Mouse (Mus musculus): ENCODE data around the gene Mgll. TPM values are rescaled to one million over a fixed set of nuclear protein-coding genes. Genes with fewer than 3 reads are reported as not detected.

Mgll gene
- polyA plus RNA-seq (2012; rRNA removed): 110 and 128 TPM in 2 replicates

DNA sequence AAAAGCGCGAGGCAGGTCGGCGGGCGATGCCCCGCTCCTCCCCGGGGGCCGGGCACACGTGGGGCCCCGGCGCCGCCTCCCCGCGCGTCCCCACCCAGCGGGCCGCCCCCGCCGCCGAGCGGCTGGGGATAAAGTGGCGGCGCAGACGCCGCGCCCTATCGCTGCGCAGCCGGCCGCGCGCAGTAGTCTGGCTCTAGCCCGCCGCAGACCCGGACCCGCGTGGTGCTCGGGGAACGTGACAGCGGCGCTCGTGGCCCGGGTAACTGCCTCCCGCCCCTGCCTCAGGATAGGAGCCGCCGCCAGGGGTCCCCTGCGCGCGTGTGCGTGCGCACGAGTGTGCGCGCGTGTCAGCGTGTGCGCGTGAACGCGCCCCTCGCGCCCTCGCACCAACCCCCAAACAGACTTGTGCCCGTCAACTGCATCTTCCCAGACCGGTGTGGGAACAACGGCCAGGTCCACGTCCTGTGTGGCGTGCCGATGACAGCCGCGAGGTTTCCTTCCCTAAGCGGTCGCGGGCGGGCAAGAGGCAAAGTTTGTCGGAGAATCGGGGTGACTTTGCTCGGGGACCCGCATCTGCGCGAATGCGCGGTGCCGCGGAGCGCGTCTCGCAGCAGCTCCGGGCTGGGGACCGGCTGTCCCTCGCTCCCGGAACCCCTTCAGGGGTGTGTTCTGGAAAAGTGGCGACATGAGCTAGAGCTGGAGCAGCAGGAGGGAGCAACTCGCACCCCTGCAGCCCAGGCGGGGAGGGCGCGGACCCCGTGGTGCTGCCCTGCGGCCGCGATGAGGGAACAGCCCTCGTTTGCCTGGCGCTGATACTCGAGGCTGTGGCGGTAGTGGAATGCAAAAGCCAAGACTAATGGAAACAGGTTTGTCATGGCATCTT lies at the start of gene Mgll:
TSS of gene Mgll (plus strand) at position 100 of the 883 bp plus-strand sequence.
- TF ChIP-seq CTCF (IDR thresholded peaks at IDR 0.05; ENCODE audit: insufficient read depth, low read length): no peak
- TF ChIP-seq POLR2A (IDR thresholded peaks at IDR 0.05; ENCODE audit: borderline replicate concordance, extremely low read depth, low read depth, low read length): peak; percentile 31; the same call in 1 of the 2 replicates
- no peaks in the 10 kb centered on the region; the same call in 1 of the 2 replicates for H3K4me1 ChIP-seq (ENCODE audit: control insufficient read depth, insufficient read depth, low read length)
- under 1% methylated on average over 105 of the region's 105 CpGs for WGBS
- DNase-seq: peak; percentile 69
- H3K4me3 ChIP-seq (replicated peaks; ENCODE audit: extremely low read depth, low read depth, low read length): peak within 1 kb of the TSS; percentile 91

- Histone ChIP-seq H3K4me1 (ENCODE audit: control insufficient read depth, insufficient read depth, low read length) (no peaks in the 10 kb centered on the region), H3K4me3 (replicated peaks; ENCODE audit: extremely low read depth, low read depth, low read length) (no peak overlapping the region)
- WGBS: 85% methylated on average over 2 of the region's 2 CpGs
- DNase-seq: no peak
- TF ChIP-seq POLR2A (IDR thresholded peaks at IDR 0.05; ENCODE audit: borderline replicate concordance, extremely low read depth, low read depth, low read length): no peak
- TF ChIP-seq CTCF (IDR thresholded peaks at IDR 0.05; ENCODE audit: insufficient read depth, low read length): no peak
These were observed 48.4 kb upstream of the Mgll start for GRCm38 (mm10) chr6:88675815-88676214.

- DNase-seq: no peak
These were observed 47.2 kb upstream of the Mgll start for GRCm38 (mm10) chr6:88676753-88677736.

DNA sequence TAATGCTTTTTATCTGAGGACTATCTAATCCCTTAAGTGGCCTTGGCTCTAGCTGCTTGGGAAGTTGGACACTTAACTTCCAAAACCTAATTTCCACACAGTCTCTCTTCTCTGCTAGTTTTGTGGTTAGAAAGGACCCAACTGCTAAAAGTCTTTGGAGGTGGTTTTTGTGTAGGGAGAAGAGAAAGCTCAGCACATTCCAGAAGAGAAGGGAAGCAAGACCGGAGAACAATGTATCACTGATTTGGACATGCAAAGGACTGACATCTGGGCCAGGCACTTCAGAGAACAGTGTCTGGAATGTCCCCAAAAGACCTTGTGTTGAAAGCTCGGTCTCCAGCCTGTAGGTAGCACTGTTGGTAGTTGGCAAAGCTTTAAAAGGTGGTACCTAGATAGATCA lies 46.5 kb upstream of the Mgll start:
- no peak for DNase-seq
- 56% methylated on average over 2 of the region's 2 CpGs for WGBS
- H3K4me1 ChIP-seq (ENCODE audit: control insufficient read depth, insufficient read depth, low read length): no peaks in the 10 kb centered on the region
- H3K4me3 ChIP-seq (replicated peaks; ENCODE audit: extremely low read depth, low read depth, low read length): no peak overlapping the region
- TF ChIP-seq CTCF (IDR thresholded peaks at IDR 0.05; ENCODE audit: insufficient read depth, low read length) (no peak), POLR2A (IDR thresholded peaks at IDR 0.05; ENCODE audit: borderline replicate concordance, extremely low read depth, low read depth, low read length) (no peak)

More at GRCm38 (mm10) chr6:88676753-88677736, 47.2 kb upstream of the Mgll start:
- TF ChIP-seq POLR2A (IDR thresholded peaks at IDR 0.05; ENCODE audit: borderline replicate concordance, extremely low read depth, low read depth, low read length) (no peak), CTCF (IDR thresholded peaks at IDR 0.05; ENCODE audit: insufficient read depth, low read length) (no peak)
- Histone ChIP-seq H3K4me1 (ENCODE audit: control insufficient read depth, insufficient read depth, low read length) (no peaks in the 10 kb centered on the region), H3K4me3 (replicated peaks; ENCODE audit: extremely low read depth, low read depth, low read length) (no peak overlapping the region)
- WGBS: 91% methylated on average over 6 of the region's 6 CpGs

DNA sequence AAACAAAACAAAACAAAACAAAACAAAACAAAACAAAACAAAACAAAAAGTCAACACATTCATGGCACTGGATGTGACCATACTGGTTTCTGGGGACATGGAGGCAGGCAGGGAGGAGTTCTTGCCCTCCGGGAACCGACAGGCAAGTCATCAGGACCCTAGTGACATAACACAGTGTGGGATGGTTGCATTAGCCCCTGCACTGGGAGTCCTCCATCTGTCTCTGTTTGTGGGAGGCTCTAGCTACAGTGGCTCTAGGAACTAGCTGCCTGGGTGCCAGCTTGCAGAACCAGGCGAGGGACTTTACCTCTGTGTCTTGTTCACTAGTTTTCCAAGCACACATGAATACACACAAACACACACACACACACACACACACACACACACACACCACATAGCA lies 43.2 kb upstream of the Mgll start:
- TF ChIP-seq CTCF (IDR thresholded peaks at IDR 0.05; ENCODE audit: insufficient read depth, low read length): no peak
- TF ChIP-seq POLR2A (IDR thresholded peaks at IDR 0.05; ENCODE audit: borderline replicate concordance, extremely low read depth, low read depth, low read length): no peak
- 91% methylated on average over 3 of the region's 3 CpGs for WGBS
- Histone ChIP-seq H3K4me1 (ENCODE audit: control insufficient read depth, insufficient read depth, low read length) (no peaks in the 10 kb centered on the region), H3K4me3 (replicated peaks; ENCODE audit: extremely low read depth, low read depth, low read length) (no peak overlapping the region)
- no peak for DNase-seq

DNA sequence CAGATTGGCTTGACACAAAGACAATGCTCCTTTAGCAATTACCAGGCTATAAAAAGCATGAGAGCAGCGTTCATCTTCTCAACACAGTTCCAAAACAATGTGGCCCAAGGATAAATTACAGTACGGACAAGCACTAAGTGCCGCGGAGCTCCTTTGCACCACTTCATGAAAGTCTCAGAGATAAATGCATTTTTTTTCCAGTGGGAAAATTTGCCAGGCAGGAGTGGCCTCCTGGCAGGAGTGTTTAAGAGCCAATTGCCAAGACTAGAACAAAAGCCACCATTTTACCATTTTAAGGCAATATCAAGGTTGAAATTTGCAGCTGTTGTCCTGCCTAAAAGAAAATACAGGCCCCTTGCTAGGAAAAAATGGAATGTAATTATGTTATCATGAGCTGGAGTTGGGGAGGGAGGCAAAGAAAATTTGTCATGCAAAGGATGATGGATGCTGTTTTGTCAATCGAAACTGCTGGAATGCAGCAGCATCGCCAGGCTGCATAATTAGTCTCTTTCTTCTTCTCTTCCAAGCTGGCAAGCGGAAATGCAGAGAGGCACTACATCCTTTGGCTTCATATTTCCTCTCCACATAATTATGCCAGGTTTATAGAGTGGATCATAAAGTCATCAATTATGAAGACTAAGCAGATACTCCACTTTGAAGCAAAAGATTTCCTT lies 40.7 kb upstream of the Mgll start:
- H3K4me3 ChIP-seq (replicated peaks; ENCODE audit: extremely low read depth, low read depth, low read length): no peak overlapping the region
- 53% methylated on average over 7 of the region's 7 CpGs for WGBS
- H3K4me1 ChIP-seq (ENCODE audit: control insufficient read depth, insufficient read depth, low read length): no peaks in the 10 kb centered on the region
- TF ChIP-seq POLR2A (IDR thresholded peaks at IDR 0.05; ENCODE audit: borderline replicate concordance, extremely low read depth, low read depth, low read length): no peak
- TF ChIP-seq CTCF (IDR thresholded peaks at IDR 0.05; ENCODE audit: insufficient read depth, low read length): no peak
- no peak for DNase-seq

DNA sequence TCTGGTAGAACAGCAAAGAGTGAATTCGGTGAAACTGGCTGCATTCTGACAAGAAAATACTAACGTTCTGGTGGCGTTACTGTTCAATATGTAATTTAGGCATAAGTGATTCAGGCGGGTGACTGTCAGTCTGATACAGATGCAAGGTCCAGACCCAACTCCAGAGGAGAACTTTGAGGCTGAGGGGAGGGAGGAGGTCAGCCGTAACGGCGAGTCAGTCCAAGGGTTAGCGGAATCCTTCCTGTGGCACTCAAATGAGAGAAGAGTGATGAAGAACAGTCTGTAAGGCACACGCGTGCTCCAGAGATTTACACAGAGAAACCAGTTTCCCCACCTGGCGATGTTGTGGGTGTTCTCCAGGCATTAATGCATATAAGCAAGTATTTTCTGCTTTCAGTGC lies 36.0 kb upstream of the Mgll start:
- WGBS: 69% methylated on average over 11 of the region's 11 CpGs
- H3K4me3 ChIP-seq (replicated peaks; ENCODE audit: extremely low read depth, low read depth, low read length): no peak overlapping the region
- TF ChIP-seq CTCF (IDR thresholded peaks at IDR 0.05; ENCODE audit: insufficient read depth, low read length) (no peak), POLR2A (IDR thresholded peaks at IDR 0.05; ENCODE audit: borderline replicate concordance, extremely low read depth, low read depth, low read length) (no peak)
- DNase-seq: no peak
- no peaks in the 10 kb centered on the region for H3K4me1 ChIP-seq (ENCODE audit: control insufficient read depth, insufficient read depth, low read length)

DNA sequence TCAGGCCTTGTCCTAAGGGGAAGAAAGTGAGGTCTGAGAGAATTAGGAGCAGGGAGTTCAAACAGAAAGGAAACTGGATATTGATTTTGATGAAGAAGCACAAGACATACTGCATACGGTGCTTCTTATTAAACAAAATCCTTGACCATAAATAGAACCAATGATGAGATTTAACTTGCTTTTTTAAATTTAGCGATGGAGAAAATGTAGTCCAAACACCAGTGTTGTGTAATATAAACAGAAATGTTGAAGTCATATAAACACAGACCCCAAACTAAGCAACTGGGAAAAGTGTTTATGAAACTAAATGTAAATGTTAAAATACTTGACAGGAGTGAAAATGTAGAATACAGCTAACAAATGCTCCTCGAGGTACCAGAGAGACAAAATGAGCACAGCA lies 35.5 kb upstream of the Mgll start:
- WGBS: 40% methylated on average over 3 of the region's 3 CpGs
- H3K4me3 ChIP-seq (replicated peaks; ENCODE audit: extremely low read depth, low read depth, low read length): no peak overlapping the region
- H3K4me1 ChIP-seq (ENCODE audit: control insufficient read depth, insufficient read depth, low read length): no peaks in the 10 kb centered on the region
- no peak for DNase-seq
- TF ChIP-seq CTCF (IDR thresholded peaks at IDR 0.05; ENCODE audit: insufficient read depth, low read length) (no peak), POLR2A (IDR thresholded peaks at IDR 0.05; ENCODE audit: borderline replicate concordance, extremely low read depth, low read depth, low read length) (no peak)

- TF ChIP-seq CTCF (IDR thresholded peaks at IDR 0.05; ENCODE audit: insufficient read depth, low read length): no peak
- no peak for TF ChIP-seq POLR2A (IDR thresholded peaks at IDR 0.05; ENCODE audit: borderline replicate concordance, extremely low read depth, low read depth, low read length)
- Histone ChIP-seq H3K4me3 (replicated peaks; ENCODE audit: extremely low read depth, low read depth, low read length) (no peak overlapping the region), H3K4me1 (ENCODE audit: control insufficient read depth, insufficient read depth, low read length) (no peaks in the 10 kb centered on the region)
- 71% methylated on average over 3 of the region's 3 CpGs for WGBS
- DNase-seq: no peak
These were observed 34.0 kb upstream of the Mgll start for GRCm38 (mm10) chr6:88690211-88690610.

Measured in lung, adult 2 months (tissue).